20 mouse cellular contexts compared by ENCODE assay signal in the genomic region with DNA sequence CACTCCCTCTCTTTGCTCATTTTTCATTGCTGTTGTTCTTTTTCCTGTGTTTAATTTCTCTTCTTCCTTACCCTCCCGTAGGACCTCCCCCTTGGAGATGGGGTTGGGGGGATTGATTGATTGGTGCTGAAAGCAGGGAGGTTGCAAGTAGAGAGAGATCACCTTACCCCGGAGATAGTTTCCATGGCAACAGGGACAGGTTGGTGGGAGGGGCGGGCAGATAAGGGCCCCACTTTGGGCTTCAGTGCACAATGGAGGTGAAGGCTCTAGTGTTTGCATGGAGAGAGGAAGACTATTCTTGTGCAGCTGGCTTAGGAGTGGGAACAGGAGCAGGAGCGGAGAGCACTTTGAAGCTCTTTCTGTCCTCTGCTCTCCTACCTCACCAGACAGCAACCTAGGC.
DNase-seq lines count a peak whose midpoint lies in the region; ATAC-seq lines count a peak whose summit lies in the region.
"Had no signal": no experiment of that assay in that cellular context is flagged by ENCODE, and none has a peak within 500 bp of the region (broad histone marks: within the 10 kb centered on the region; RNA-seq: fewer than 3 reads in every experiment).

No protein-coding gene starts in this region.

- 0 out of 2 replicates have a peak, but pooled peaks have one; percentile 23 for ATAC-seq in forebrain, embryonic 16.5 days
- ATAC-seq in forebrain, embryonic 13.5 days: no peak
- peak; percentile 39; the same call in 1 of the 2 replicates for ATAC-seq in kidney, embryonic 16.5 days (ENCODE audit: low FRiP score, low TSS enrichment)
- ATAC-seq: forebrain, postnatal 0 days had no signal

- H3K4me1 ChIP-seq in forebrain, embryonic 16.5 days (replicated peaks; ENCODE audit: control insufficient read depth, insufficient read depth, low read length): peaks cover 7% of the 10 kb centered on the region; the same call in 1 of the 2 replicates
- peaks cover 13% of the 10 kb centered on the region for H3K4me1 ChIP-seq in forebrain, embryonic 13.5 days
- H3K4me1 ChIP-seq in kidney, embryonic 16.5 days (ENCODE audit: insufficient read depth, low read length): peaks cover 20% of the 10 kb centered on the region
- H3K4me1 ChIP-seq in embryonic facial prominence, embryonic 10.5 days: peaks cover 32% of the 10 kb centered on the region

- H3K27me3 ChIP-seq in forebrain, embryonic 16.5 days (replicated peaks; ENCODE audit: control insufficient read depth, insufficient read depth, low read length): no peaks in the 10 kb centered on the region; the same call in 1 of the 2 replicates
- H3K27me3 ChIP-seq in forebrain, embryonic 13.5 days: no peaks in the 10 kb centered on the region
- peaks cover 11% of the 10 kb centered on the region; the same call in 1 of the 2 replicates for H3K27me3 ChIP-seq in kidney, embryonic 16.5 days (ENCODE audit: insufficient read depth, low read length)
- H3K27me3 ChIP-seq in embryonic facial prominence, embryonic 10.5 days (replicated peaks; ENCODE audit: low read depth, poor library complexity, severe bottlenecking): peaks cover 94% of the 10 kb centered on the region
- H3K27me3 ChIP-seq: midbrain, embryonic 13.5 days had no signal

- no peak overlapping the region for H3K27ac ChIP-seq in forebrain, embryonic 16.5 days (ENCODE audit: low read length)
- no peak overlapping the region for H3K27ac ChIP-seq in forebrain, embryonic 13.5 days
- 0 out of 2 replicates have a peak overlapping the region, but pooled peaks have one; percentile 6 for H3K27ac ChIP-seq in kidney, embryonic 16.5 days (ENCODE audit: low read length)
- H3K27ac ChIP-seq in embryonic facial prominence, embryonic 10.5 days (replicated peaks): no peak overlapping the region
- H3K27ac ChIP-seq: embryonic facial prominence, embryonic 13.5 days; midbrain, embryonic 13.5 days had no signal

- H3K4me2 ChIP-seq in forebrain, embryonic 16.5 days (ENCODE audit: low read length): no peak overlapping the region
- H3K4me2 ChIP-seq in forebrain, embryonic 13.5 days: no peak overlapping the region
- no peak overlapping the region for H3K4me2 ChIP-seq in kidney, embryonic 16.5 days (replicated peaks; ENCODE audit: low read depth, low read length)
- H3K4me2 ChIP-seq: embryonic facial prominence, embryonic 13.5 days; midbrain, embryonic 13.5 days had no signal

- H3K36me3 ChIP-seq in forebrain, embryonic 16.5 days (ENCODE audit: control insufficient read depth, insufficient read depth): no peaks in the 10 kb centered on the region
- no peaks in the 10 kb centered on the region for H3K36me3 ChIP-seq in forebrain, embryonic 13.5 days (ENCODE audit: poor library complexity, severe bottlenecking)
- H3K36me3 ChIP-seq in kidney, embryonic 16.5 days (ENCODE audit: insufficient read depth, low read length): no peaks in the 10 kb centered on the region
- no peaks in the 10 kb centered on the region for H3K36me3 ChIP-seq in embryonic facial prominence, embryonic 10.5 days (replicated peaks)
- H3K36me3 ChIP-seq: embryonic facial prominence, embryonic 13.5 days; midbrain, embryonic 13.5 days had no signal

- no peak for DNase-seq in kidney, postnatal 14 days
- DNase-seq in R1 (ENCODE audit: low read depth, low spot score): peak; percentile 42
- peak; percentile 34 for DNase-seq in embryonic facial prominence, embryonic 10.5 days (ENCODE audit: low spot score)
- DNase-seq in ovary, postnatal 10 days (ENCODE audit: low spot score): no peak
- no peak for DNase-seq in frontal cortex, adult 2 months (ENCODE audit: extremely low spot score in 1 of 2, low spot score in 1 of 2)
- DNase-seq: cerebellum, adult 2 months; cerebellum, postnatal 36 days; forebrain, postnatal 0 days; heart, postnatal 4 days; kidney, adult 2 months; layer of hippocampus, postnatal 36 days; lung, postnatal 14 days; retina, postnatal 1 day; right cerebral cortex, postnatal 4 days; thymus, postnatal 36 days had no signal

- H3K4me3 ChIP-seq in forebrain, embryonic 16.5 days (replicated peaks; ENCODE audit: low read length): no peak overlapping the region
- no peak overlapping the region for H3K4me3 ChIP-seq in forebrain, embryonic 13.5 days
- H3K4me3 ChIP-seq in kidney, embryonic 16.5 days (ENCODE audit: low read length): no peak overlapping the region
- H3K4me3 ChIP-seq in embryonic facial prominence, embryonic 10.5 days: no peak overlapping the region
- H3K4me3 ChIP-seq: embryonic facial prominence, embryonic 13.5 days; midbrain, embryonic 13.5 days had no signal

- H3K9ac ChIP-seq in forebrain, embryonic 16.5 days (replicated peaks; ENCODE audit: low read depth, low read length): no peak overlapping the region
- no peak overlapping the region for H3K9ac ChIP-seq in forebrain, embryonic 13.5 days
- H3K9ac ChIP-seq in kidney, embryonic 16.5 days (replicated peaks; ENCODE audit: low read length): no peak overlapping the region
- H3K9ac ChIP-seq: embryonic facial prominence, embryonic 13.5 days; forebrain, postnatal 0 days; midbrain, embryonic 13.5 days had no signal

- WGBS in forebrain, embryonic 16.5 days: 26% methylated on average over 3 of the region's 4 CpGs
- 34% methylated on average over 4 of the region's 4 CpGs for WGBS in forebrain, embryonic 13.5 days
- WGBS in kidney, embryonic 16.5 days: 32% methylated on average over 4 of the region's 4 CpGs
- 33% methylated on average over 4 of the region's 4 CpGs for WGBS in embryonic facial prominence, embryonic 10.5 days

- H3K9me3 ChIP-seq in forebrain, embryonic 16.5 days (ENCODE audit: control insufficient read depth, low read length): no peaks in the 10 kb centered on the region
- H3K9me3 ChIP-seq in forebrain, embryonic 13.5 days (replicated peaks): no peaks in the 10 kb centered on the region
- no peaks in the 10 kb centered on the region for H3K9me3 ChIP-seq in kidney, embryonic 16.5 days (ENCODE audit: low read length)
- H3K9me3 ChIP-seq in embryonic facial prominence, embryonic 10.5 days: no peaks in the 10 kb centered on the region
- H3K9me3 ChIP-seq: embryonic facial prominence, embryonic 13.5 days; midbrain, embryonic 13.5 days had no signal

Comparison
In these comparisons a context has a peak if more than half of its experiments do, and no peak if none do; other contexts are left out.
1. DNase-seq: peak in R1 (single experiment) and embryonic facial prominence, embryonic 10.5 days (single experiment); none in kidney, postnatal 14 days (single experiment), ovary, postnatal 10 days (single experiment) and frontal cortex, adult 2 months (0 of 2).